Comparison of ENCODE assay signal across 9 mouse cellular contexts in genomic region chr3:95161618-95162344, GRCm38 (mm10). TPM values are rescaled to one million over a fixed set of nuclear protein-coding genes. Genes with fewer than 3 reads are reported as not detected.
DNase-seq lines count a peak whose midpoint lies in the region; ATAC-seq and TF ChIP-seq lines count a peak whose summit lies in the region.
"Had no signal": no experiment of that assay in that cellular context is flagged by ENCODE, and none has a peak within 500 bp of the region (broad histone marks: within the 10 kb centered on the region; RNA-seq: fewer than 3 reads in every experiment).

No protein-coding gene starts in this region.

- peaks cover 4 to 23% of the 10 kb centered on the region in 2 experiments for H3K4me1 ChIP-seq in ES-E14 (ENCODE audit: control insufficient read depth in 2 of 2, insufficient read depth in 2 of 2, low read length in 2 of 2, poor library complexity in 1 of 2)
- peaks cover 49% of the 10 kb centered on the region for H3K4me1 ChIP-seq in heart, embryonic 15.5 days (replicated peaks)
- peaks cover 26% of the 10 kb centered on the region for H3K4me1 ChIP-seq in liver, embryonic 15.5 days (replicated peaks)

- 25% methylated on average over 9 of the region's 9 CpGs for WGBS in heart, embryonic 15.5 days
- WGBS in liver, embryonic 15.5 days (ENCODE audit: insufficient replicate concordance) = 17% methylated on average over 9 of the region's 9 CpGs

- peak overlapping the region; percentile 80 to 86 for H3K4me3 ChIP-seq in ES-E14 (ENCODE audit: insufficient read depth in 1 of 2, low read depth in 1 of 2, low read length in 2 of 2, poor library complexity in 1 of 2, severe bottlenecking in 1 of 2)
- H3K4me3 ChIP-seq in heart, embryonic 15.5 days = peak overlapping the region; percentile 79
- peak overlapping the region; percentile 61 for H3K4me3 ChIP-seq in liver, embryonic 15.5 days (replicated peaks)

- peak overlapping the region; percentile 98 for H3K4me2 ChIP-seq in heart, embryonic 15.5 days
- H3K4me2 ChIP-seq in liver, embryonic 15.5 days = peak overlapping the region; percentile 90

- 0 out of 2 replicates have a peak, but pooled peaks cover 7% of the 10 kb centered on the region for H3K27me3 ChIP-seq in heart, embryonic 15.5 days
- H3K27me3 ChIP-seq in liver, embryonic 15.5 days = peaks cover 64% of the 10 kb centered on the region

- H3K9ac ChIP-seq in ES-E14 (ENCODE audit: insufficient read depth, low read depth, low read length, poor library complexity, severe bottlenecking) = peak overlapping the region; percentile 45; the same call in 1 of the 2 replicates
- peak overlapping the region; percentile 74 for H3K9ac ChIP-seq in heart, embryonic 15.5 days
- H3K9ac ChIP-seq in liver, embryonic 15.5 days = no peak overlapping the region

- no peak overlapping the region; the same call in 1 of the 2 replicates for H3K27ac ChIP-seq in ES-E14 (ENCODE audit: insufficient read depth, low read depth, low read length, poor library complexity, severe bottlenecking)
- no peak overlapping the region for H3K27ac ChIP-seq in heart, embryonic 15.5 days
- H3K27ac ChIP-seq in liver, embryonic 15.5 days (replicated peaks) = no peak overlapping the region

- intact Hi-C loops in gastrocnemius, postnatal 14 days (cut with DNase I; ENCODE audit: low total_unique reads) = no loop called here
- intact Hi-C loops in gastrocnemius, postnatal 36 days (cut with DNase I) = no loop called here

- ATAC-seq in heart, embryonic 15.5 days (replicated peaks; ENCODE audit: insufficient number of reproducible peaks, insufficient read depth, low FRiP score, low read depth) = no peak
- ATAC-seq in liver, embryonic 15.5 days (ENCODE audit: insufficient read depth) = no peak

- H3K36me3 ChIP-seq in ES-E14 (ENCODE audit: control insufficient read depth, insufficient read depth, low read length, poor library complexity, severe bottlenecking) = no peaks in the 10 kb centered on the region
- H3K36me3 ChIP-seq in heart, embryonic 15.5 days = no peaks in the 10 kb centered on the region
- H3K36me3 ChIP-seq in liver, embryonic 15.5 days (replicated peaks) = no peaks in the 10 kb centered on the region

- in situ Hi-C loops in ES-E14 (cut with MboI; ENCODE audit: low sequenced_read_pairs in 2 of 2, unreplicated experiment in 2 of 2) = no loop called here

- peak; percentile 5 for DNase-seq in gastrocnemius, postnatal 14 days
- no peak for DNase-seq in gastrocnemius, postnatal 36 days
- DNase-seq in ES-E14 (ENCODE audit: low read depth, low spot score) = peak; percentile 20
- no peak for DNase-seq in frontal cortex, postnatal 14 days (ENCODE audit: low spot score in 2 of 2)
- DNase-seq in adrenal gland, adult (ENCODE audit: inconsistent age in 2 of 2, low spot score in 1 of 2) = no peak
- no peak for DNase-seq in ovary, postnatal 36 days (ENCODE audit: low spot score)

- no peaks in the 10 kb centered on the region for H3K9me3 ChIP-seq in ES-E14 (ENCODE audit: control insufficient read depth, insufficient read depth, low read depth, low read length)
- H3K9me3 ChIP-seq in heart, embryonic 15.5 days (replicated peaks) = no peaks in the 10 kb centered on the region
- H3K9me3 ChIP-seq in liver, embryonic 15.5 days (replicated peaks) = no peaks in the 10 kb centered on the region

TF ChIP-seq in ES-E14, 5 proteins besides CTCF, POLR2A, EP300 and RAD21:
- TF ChIP-seq CHD2 (IDR thresholded peaks at IDR 0.05; ENCODE audit: low read depth, low read length) (no peak), ZNF384 (IDR thresholded peaks at IDR 0.05; ENCODE audit: low read depth, low read length) (no peak), MAFK (IDR thresholded peaks at IDR 0.05; ENCODE audit: insufficient read depth, low read depth, low read length) (no peak), ZC3H11A (IDR thresholded peaks at IDR 0.05; ENCODE audit: borderline replicate concordance, low read depth, low read length) (no peak), HCFC1 (IDR thresholded peaks at IDR 0.05; ENCODE audit: borderline replicate concordance, insufficient read depth, low read length) (no peak)
TF ChIP-seq in ES-E14: peak in this region for 0.

RNA-seq across cellular contexts. Expression of gene Sema6c, which starts 1.5 kb away (rescaled TPM):
- total RNA-seq in gastrocnemius, postnatal 14 days (2021) = 100 to 1,000 TPM in 1 of 2 experiments, 10 to 100 TPM in 1; 97.1 to 106 TPM
- 10 to 100 TPM; 96.3 to 98.2 TPM for total RNA-seq in gastrocnemius, postnatal 36 days (2021)
- 15.3 and 34.7 TPM in 2 replicates for total RNA-seq in ES-E14 (2012; rRNA removed)
- polyA plus RNA-seq in heart, embryonic 15.5 days (2015; fragmentation: Nextera tagmentation; extraction: Ambion mirVana) = 2.0 and 3.5 TPM in 2 replicates
- 0.37 and 0.68 TPM in 2 replicates for polyA plus RNA-seq in liver, embryonic 15.5 days (2015; fragmentation: Nextera tagmentation; extraction: Ambion mirVana)

RNA-seq across cellular contexts. Expression of gene Tnfaip8l2, which starts 19.6 kb away (rescaled TPM):
- total RNA-seq in gastrocnemius, postnatal 14 days (2021) = under 1 TPM; 0.82 to 0.92 TPM
- under 1 TPM; 0.38 to 0.69 TPM for total RNA-seq in gastrocnemius, postnatal 36 days (2021)
- 1.0 and 1.3 TPM in 2 replicates for total RNA-seq in ES-E14 (2012; rRNA removed)
- 2.5 and 4.8 TPM in 2 replicates for polyA plus RNA-seq in heart, embryonic 15.5 days (2015; fragmentation: Nextera tagmentation; extraction: Ambion mirVana)
- 9.3 and 9.8 TPM in 2 replicates for polyA plus RNA-seq in liver, embryonic 15.5 days (2015; fragmentation: Nextera tagmentation; extraction: Ambion mirVana)

RNA-seq across cellular contexts. Expression of gene Lysmd1, which starts 27.9 kb away (rescaled TPM):
- total RNA-seq in gastrocnemius, postnatal 14 days (2021) = 1 to 10 TPM; 7.4 to 8.4 TPM
- 1 to 10 TPM; 6.4 to 8.2 TPM for total RNA-seq in gastrocnemius, postnatal 36 days (2021)
- 4.4 and 5.1 TPM in 2 replicates for total RNA-seq in ES-E14 (2012; rRNA removed)
- polyA plus RNA-seq in heart, embryonic 15.5 days (2015; fragmentation: Nextera tagmentation; extraction: Ambion mirVana) = 9.4 and 10.4 TPM in 2 replicates
- polyA plus RNA-seq in liver, embryonic 15.5 days (2015; fragmentation: Nextera tagmentation; extraction: Ambion mirVana) = 7.1 and 8.3 TPM in 2 replicates

RNA-seq across cellular contexts. Expression of gene Scnm1, which starts 28.0 kb away (rescaled TPM):
- 10 to 100 TPM; 31.8 to 40.5 TPM for total RNA-seq in gastrocnemius, postnatal 14 days (2021)
- total RNA-seq in gastrocnemius, postnatal 36 days (2021) = 10 to 100 TPM; 21.7 to 27.3 TPM
- 38.1 and 39.2 TPM in 2 replicates for total RNA-seq in ES-E14 (2012; rRNA removed)
- polyA plus RNA-seq in heart, embryonic 15.5 days (2015; fragmentation: Nextera tagmentation; extraction: Ambion mirVana) = 51.0 and 54.2 TPM in 2 replicates
- 25.6 and 26.1 TPM in 2 replicates for polyA plus RNA-seq in liver, embryonic 15.5 days (2015; fragmentation: Nextera tagmentation; extraction: Ambion mirVana)

RNA-seq across cellular contexts. Expression of gene Tmod4, which starts 37.5 kb away (rescaled TPM):
- 100 to 1,000 TPM; 511 to 517 TPM for total RNA-seq in gastrocnemius, postnatal 14 days (2021)
- 100 to 1,000 TPM; 623 to 679 TPM for total RNA-seq in gastrocnemius, postnatal 36 days (2021)
- total RNA-seq in ES-E14 (2012; rRNA removed) = 0.36 TPM in 1 of 2 replicates, not detected in the other
- 1.4 and 2.1 TPM in 2 replicates for polyA plus RNA-seq in heart, embryonic 15.5 days (2015; fragmentation: Nextera tagmentation; extraction: Ambion mirVana)
- polyA plus RNA-seq in liver, embryonic 15.5 days (2015; fragmentation: Nextera tagmentation; extraction: Ambion mirVana) = 0.53 and 0.88 TPM in 2 replicates
- total RNA-seq: common myeloid progenitor, adult 5-6 weeks had no signal

Comparison
In these comparisons a context has a peak if more than half of its experiments do, and no peak if none do; other contexts are left out.
1. DNase-seq: peak in gastrocnemius, postnatal 14 days (single experiment) and ES-E14 (single experiment); none in gastrocnemius, postnatal 36 days (0 of 2), frontal cortex, postnatal 14 days (0 of 2), adrenal gland, adult (0 of 2) and ovary, postnatal 36 days (single experiment).
2. Peak in every context shown above with its lines, with median percentiles within 50 percentile points of each other: H3K4me3 ChIP-seq.